Mouse (Mus musculus): ENCODE measurements around the gene Fam221b.

Gene Fam221b

GRCm38 (mm10) chr4:43620146-43620778, 48.7 kb downstream of the Fam221b start:
- no peak for ATAC-seq (ENCODE audit: low TSS enrichment)

GRCm38 (mm10) chr4:43613060-43613730, 55.8 kb downstream of the Fam221b start:
- no peak for ATAC-seq (ENCODE audit: low TSS enrichment)

- no peak for ATAC-seq (ENCODE audit: low TSS enrichment)
Measured at GRCm38 (mm10) chr4:43612534-43612933, 56.4 kb downstream of the Fam221b start.
